Mouse (Mus musculus) frontal cortex, postnatal 14 days (tissue): ENCODE results near the gene Ints14.

Experiments
- DNase-seq, 2 experiments: peaks; one replicate each; pipeline ENCODE4 v3.0.0; 2022; ENCODE audit warnings: low spot score in 2 of 2

Gene Ints14

GRCm38 (mm10) chr9:64960117-64960977 lies at the start of gene Ints14:
Gene Ints14 (plus strand): TSS chr9:64960905.
- DNase-seq: peak; percentile 91 to 93

GRCm38 (mm10) chr9:64913406-64913805 lies 47.3 kb upstream of the Ints14 start:
- no peak for DNase-seq

- no peak for DNase-seq
Measured at GRCm38 (mm10) chr9:64913973-64914372, 46.7 kb upstream of the Ints14 start.

- DNase-seq: no peak
Measured at GRCm38 (mm10) chr9:64914629-64915028, 46.1 kb upstream of the Ints14 start.

- DNase-seq: no peak
Measured at GRCm38 (mm10) chr9:64918560-64918959, 42.1 kb upstream of the Ints14 start.

- DNase-seq: no peak
Measured at GRCm38 (mm10) chr9:64925771-64926170, 34.9 kb upstream of the Ints14 start.

- peak; percentile 64 to 71 for DNase-seq
Measured at GRCm38 (mm10) chr9:64926201-64926991, 34.3 kb upstream of the Ints14 start.

- no peak for DNase-seq
Measured at GRCm38 (mm10) chr9:64930256-64930655, 30.4 kb upstream of the Ints14 start.

- DNase-seq: no peak
Measured at GRCm38 (mm10) chr9:64931751-64932610, 28.7 kb upstream of the Ints14 start.

GRCm38 (mm10) chr9:64934015-64934754 lies 26.5 kb upstream of the Ints14 start:
- DNase-seq: no peak

- no peak for DNase-seq
Measured at GRCm38 (mm10) chr9:64936508-64936907, 24.2 kb upstream of the Ints14 start.

- DNase-seq: no peak
Measured at GRCm38 (mm10) chr9:64937491-64937890, 23.2 kb upstream of the Ints14 start.

GRCm38 (mm10) chr9:64938535-64938934 lies 22.2 kb upstream of the Ints14 start:
- no peak for DNase-seq

- DNase-seq: no peak
Measured at GRCm38 (mm10) chr9:64939281-64939680, 21.4 kb upstream of the Ints14 start.

- no peak for DNase-seq
Measured at GRCm38 (mm10) chr9:64939790-64940189, 20.9 kb upstream of the Ints14 start.

- DNase-seq: no peak
Measured at GRCm38 (mm10) chr9:64940731-64941346, 19.9 kb upstream of the Ints14 start.

GRCm38 (mm10) chr9:64941650-64942049 lies 19.1 kb upstream of the Ints14 start:
- no peak for DNase-seq

- no peak for DNase-seq
Measured at GRCm38 (mm10) chr9:64943997-64944396, 16.7 kb upstream of the Ints14 start.

GRCm38 (mm10) chr9:64947483-64948095 lies 13.1 kb upstream of the Ints14 start:
- no peak for DNase-seq

GRCm38 (mm10) chr9:64951161-64951657 lies 9.5 kb upstream of the Ints14 start, which contains the start of gene Slc24a1:
Gene Slc24a1 (minus strand): TSS chr9:64951607.
- DNase-seq: no peak
